Mouse (Mus musculus): ENCODE results near the gene Fbxo4.
A peak's percentile ranks its signal among the peaks of the same experiment; 100 is the strongest.

Gene Fbxo4

DNA sequence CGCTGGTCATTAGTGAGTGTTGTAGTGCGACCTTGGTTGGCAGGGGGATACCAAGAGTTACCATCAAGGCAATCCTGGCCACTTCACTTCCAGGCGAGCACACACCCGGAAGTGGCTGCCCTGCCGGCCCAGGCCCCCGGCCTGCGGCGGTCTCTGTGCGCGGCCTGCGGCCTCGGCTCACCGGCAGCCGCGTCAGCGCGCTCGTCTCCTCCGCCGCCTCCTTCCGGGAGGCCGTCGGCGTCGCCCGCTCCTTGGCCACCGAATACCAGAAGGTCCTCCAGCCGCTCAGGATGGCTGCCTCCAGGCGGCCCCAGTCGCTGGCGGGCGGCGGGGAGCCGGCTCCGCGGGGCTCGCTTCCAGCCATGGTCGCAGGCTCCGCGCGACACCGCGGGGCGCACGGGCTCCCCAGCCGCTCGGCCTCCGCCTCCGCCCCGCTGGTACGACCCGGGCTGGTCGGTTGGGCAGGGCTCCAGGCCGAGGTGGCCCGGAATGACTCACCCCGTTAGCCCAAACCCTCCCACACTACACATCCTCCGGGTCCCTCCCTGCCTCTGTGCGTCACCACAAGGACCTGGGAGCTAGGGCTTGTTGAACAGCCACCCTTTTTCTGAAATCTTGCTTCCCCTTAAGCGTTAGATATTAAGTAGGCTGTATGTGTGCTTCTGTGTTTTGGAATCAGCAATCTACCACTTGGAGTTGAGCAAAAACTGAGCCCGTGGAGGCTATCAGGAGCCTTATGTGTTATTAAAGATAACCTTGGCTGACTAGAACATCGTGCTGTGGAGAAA lies at the start of gene Fbxo4:
Gene Fbxo4, minus strand, starts transcription at position 513 of the 788 bp plus-strand sequence.
- peak; percentile 73 for DNase-seq

DNA sequence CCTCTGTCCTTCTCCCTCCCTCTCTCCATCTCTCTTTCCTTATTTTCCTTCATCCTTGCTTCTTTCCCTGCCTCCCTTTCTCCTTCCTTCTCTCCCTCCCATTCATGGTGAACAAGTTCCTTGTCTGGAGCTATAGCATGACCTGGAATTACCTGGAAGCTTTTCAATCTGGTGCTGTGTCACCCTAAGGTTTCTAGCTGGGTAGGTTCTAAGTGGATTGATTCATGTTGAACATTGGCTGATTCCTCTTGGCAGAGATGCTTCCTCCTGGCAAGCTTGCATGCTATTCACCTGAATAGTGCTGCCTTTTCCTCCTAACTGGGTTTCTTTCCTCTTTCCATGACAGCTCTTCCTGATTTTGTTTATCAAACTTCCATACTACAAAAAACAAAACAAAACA lies 49.6 kb upstream of the Fbxo4 start:
- no peak for DNase-seq

DNA sequence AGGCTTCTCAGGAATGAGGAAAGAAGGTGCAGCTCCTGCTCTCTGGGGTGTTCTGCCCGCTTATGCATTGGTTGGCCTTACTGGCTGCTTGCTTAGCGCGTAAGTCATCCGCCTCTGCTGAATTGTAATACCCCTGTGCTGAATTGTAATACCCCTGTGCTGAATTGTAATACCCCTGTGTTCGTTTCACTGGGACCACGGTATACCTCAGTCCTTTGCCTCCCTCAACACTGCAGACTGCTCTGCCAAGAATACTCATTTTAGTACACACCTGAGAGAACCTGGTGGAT lies 49.0 kb upstream of the Fbxo4 start:
- no peak for DNase-seq

DNA sequence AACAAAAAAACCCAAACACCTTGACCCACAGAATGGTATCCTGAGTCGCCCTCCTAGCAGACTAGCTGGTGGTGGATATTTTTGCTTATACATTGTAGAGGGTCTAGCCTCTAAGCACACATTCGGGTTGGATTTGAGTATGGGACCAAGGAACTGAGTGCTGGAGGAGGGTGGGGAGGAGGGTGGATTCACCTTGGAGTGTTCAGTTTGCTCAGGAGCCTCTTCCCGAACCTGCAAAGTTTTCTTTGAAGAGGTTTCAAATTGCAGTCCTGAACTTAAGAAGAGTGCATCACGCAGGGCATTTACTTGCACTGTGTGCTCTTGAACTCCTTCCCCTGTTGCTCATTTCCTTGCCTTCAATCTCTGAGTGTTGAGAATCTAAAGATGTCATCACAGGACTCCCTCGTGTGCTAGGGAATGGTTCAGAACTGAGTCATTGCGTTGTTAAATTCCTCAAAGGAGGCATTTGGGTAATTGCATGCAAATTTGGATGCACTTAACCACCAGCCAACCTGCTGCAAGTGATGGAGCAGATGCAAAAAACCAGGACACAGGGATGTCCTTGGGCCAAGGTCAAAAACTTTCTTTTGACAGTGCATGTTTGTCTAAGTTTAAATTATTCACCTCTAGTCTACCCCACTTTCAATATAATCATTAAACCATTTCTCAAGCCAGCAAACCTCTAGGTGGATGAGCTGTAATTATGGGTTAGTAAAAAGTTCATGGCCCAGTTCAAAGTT lies 48.5 kb upstream of the Fbxo4 start:
- DNase-seq, result no peak

DNA sequence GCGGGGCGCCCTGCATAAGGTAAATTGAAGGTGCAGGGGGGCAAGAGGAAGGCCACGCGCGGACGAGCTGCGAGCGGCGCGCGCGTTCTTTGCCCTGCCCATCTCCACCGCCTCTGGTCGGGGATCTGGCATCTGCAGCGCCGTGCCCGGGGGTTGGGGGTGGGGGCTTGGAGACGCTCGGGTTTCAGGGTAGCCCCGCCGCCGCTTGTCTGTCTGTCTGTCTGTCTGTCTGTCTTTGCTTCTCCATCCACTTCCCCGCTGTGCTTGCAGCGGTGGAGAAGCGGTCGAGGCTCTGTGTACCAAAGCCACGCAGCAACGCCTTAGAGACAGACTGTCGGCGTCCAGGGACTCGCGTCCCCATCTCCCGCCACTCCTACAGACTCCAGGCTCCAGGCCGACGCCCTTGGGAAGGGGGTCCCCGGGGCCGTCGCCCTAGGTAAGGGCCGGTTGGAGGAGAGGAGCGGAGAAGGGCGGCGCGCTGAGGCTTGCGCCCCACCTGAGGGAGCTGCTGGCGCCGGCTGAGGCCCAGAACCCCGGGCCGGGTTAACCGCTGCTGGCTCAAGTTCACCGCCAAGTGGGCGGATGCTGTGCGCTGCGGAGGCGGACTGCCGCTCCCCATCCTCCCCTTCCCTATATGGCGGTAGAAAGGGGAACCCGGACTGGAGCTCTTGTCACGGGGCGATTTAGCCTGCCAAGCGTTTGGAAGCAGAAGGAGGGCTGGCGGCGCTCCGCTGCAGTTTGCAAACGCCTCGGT lies 47.6 kb upstream of the Fbxo4 start:
- peak; percentile 73 for DNase-seq

DNA sequence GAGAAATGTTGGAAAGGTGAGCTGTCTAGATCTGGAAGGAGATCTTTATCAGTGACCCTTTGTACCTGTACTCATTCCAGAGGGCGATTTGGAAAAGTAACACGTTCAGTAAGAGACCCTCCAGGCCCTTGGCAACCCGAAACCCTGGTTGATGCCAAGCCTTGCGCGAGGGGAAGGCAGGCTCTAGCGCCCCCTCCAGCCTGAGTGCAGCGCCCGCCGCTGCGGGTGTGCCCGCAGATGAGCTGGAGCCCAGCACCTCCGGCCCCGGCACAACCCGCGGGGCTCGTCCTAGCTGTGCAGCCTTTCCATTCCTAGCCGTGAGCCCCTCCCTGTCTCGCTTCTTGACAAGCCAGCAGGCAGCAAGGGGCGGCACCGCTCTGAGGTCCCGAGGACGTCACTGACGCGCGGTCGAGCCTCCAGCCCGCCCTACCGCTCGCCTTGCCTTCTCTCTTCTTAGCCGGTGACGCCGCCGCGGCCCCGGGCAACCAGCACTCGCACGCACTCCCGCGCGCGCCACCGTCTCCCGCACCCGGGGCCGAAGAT lies 46.9 kb upstream of the Fbxo4 start, which contains the start of gene Oxct1:
Gene Oxct1, plus strand, starts transcription at position 153 of the 543 bp plus-strand sequence.
- peak; percentile 87 for DNase-seq

DNA sequence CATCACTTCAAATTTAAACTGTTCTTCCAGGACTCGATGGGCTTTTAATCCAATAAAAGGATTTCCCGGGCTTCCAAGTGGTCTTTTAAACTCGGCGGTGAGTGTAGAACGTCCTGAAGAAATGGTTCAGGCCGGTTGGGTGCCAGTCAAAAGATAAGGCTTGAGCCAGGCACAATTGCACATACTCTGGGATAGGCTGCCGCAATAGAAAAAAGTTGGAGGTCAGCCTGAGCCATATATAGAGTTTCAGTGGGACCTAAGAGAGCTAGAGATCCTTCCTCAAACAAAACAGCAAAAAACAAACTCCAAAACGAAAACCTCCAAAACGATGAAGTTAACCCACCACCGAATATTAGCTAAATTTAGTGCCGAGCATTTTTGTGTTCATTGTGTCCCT lies 46.1 kb upstream of the Fbxo4 start:
- DNase-seq, result no peak

DNA sequence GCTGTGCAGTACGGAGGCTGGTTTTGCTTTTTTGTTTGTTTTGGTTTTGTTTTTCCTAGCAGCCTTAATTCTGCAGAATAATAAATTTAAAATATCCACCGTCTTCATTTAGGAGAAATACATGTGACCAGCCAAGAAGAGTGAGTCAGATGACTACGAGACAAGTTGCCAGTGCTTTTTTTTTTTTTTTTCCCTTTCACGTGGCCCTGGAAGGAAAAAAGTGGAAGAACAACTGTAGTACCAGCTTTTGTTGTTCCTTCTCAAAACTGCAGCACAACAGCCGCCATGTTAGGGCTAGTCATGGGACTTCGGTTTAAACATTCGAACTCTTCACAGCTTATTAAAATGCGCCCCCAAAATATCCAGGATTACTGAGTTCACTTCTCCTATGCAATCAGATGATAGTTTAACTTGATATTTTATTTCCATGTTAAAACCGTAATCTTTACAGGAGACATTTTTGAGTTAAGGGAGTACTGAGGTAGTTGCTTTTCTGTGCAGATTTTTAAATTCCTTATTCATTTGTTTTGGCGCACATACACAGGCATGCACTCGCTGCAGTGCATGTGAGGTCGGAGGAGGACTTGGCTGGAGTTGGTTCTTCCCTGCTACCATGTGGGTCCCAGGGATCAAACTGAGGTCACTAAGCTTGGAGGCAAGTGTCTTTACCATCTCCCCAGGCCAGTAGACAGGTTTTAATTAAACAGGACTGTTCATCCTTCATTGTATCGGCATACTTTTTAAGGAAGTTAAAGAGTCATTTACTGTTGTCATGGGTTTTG lies 45.5 kb upstream of the Fbxo4 start:
- no peak for DNase-seq

DNA sequence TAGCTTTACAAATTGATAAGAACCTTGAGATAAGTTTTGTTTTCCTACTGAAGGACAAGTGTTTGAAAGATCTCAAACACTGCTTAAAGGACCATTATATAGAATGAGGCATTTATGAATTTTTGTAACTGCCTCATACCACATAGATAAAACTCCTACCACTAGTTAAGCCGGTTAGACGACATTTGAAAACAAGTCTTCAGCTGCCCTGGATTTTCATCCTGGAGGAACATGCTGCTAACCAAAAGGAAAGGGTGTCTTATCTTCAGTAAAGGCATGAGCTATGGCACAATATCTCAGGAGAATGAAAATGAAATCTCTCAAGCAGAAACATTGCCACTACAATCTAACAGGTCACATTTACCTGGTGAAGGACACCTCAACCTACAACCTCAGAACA lies 44.4 kb upstream of the Fbxo4 start:
- DNase-seq, result no peak

DNA sequence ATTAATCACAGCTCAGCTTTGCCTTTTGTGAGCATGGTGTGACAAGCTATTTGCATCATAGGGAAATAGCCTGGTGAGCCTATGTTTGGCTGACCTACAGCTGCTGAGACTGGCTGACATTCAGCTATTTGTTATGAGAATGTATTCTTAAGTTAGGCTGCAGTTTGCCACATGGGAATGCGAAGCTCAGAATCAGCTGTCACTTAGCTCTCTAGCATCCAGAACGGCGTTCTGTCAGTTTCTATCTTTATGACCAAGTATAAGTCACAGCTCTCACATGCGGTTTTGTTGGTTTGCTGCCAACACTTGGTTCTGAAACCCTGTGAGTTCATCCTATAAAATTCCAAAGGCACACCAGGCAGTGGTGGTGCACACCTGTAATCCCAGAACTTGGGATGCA lies 41.3 kb upstream of the Fbxo4 start:
- DNase-seq, result no peak

DNA sequence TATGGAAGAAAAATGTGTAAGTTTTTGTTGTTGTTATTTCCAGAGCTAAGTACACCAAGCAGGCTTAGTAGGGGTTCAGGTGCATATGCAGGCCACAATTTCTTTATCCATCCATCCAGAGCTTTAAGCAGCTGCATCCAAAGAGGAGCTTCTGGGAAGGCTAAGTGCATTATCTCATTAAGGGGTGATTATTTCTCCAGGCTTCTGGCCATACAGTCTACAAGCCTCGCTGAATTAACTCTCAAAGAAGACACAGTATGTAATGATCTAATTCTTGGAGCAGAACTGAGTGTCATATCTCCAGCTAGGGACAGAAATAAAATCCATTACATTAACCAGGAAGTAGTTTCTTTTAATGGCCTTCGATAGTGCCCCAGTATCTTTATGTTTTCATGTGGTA lies 34.5 kb upstream of the Fbxo4 start:
- no peak for DNase-seq

DNA sequence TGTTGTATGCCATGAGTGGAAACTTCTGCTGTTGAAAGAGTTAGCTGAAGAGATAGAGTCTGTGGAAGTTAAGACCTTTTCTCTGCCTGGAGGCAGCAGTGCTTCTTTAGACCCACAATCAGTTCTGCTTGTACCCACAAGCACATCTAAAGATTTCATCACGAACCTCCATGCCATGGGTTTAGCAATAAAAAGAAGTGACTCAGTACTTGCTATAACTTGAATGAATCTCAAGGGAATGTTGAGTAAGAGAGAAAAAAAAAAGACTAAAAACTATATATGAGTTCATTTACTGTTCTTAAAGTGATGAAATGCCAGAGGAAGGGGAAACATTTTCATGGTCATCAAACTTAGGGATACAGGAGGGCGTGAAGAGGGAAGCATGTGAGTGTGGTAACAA lies 21.2 kb upstream of the Fbxo4 start:
- no peak for DNase-seq

DNA sequence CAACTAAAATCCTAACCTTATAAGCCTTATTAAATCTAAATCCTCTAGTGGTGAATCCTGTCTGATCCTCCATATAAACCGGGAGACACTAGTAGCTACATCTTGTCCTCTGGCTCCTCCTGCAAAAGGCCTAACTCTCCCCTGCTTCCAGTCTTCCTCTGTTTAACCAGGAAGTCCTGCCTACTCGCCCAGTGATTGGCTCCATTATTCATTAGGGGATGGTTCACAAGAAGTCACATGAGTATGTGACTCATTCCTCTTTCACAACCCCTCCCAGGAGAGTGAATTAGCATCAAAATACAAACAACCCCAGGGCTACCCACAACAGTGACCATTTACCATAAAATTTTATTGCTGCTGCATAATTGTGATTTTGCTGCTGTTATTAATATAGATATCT lies 19.8 kb upstream of the Fbxo4 start:
- DNase-seq, result no peak

DNA sequence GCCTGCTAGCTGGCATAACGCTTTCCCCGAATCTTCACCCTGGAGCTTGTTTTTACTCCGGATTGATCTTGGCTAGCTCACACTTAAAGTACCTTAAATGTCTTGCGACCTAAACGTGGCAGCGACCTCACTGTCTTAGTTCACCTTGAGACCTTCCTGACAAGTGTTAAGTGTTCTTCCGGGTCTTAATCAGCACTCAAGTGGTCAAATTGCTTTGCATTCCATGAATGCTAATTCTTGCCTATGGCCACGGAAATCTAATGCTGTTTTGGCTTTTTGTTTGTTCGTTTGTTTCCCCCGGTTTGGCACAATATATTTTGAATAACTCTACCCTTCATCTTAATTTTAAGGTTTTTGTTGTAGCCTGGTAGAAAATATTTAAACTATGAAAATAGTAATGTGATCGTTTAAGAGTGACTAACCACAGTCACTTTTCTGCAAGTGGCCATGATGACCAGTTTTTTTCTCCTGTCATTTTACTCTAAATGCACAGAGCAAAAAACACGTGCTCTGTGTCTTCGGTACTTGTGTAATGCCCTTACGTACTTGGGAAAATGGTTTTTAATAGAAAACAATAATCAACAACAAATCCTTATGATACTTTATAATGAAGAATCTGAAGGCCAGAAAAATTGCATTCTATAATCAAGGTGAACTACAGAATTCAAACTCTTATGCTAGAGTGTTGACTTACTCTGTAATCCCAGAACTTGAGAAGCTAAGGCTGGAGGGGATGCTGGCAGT lies 17.1 kb upstream of the Fbxo4 start:
- no peak for DNase-seq

DNA sequence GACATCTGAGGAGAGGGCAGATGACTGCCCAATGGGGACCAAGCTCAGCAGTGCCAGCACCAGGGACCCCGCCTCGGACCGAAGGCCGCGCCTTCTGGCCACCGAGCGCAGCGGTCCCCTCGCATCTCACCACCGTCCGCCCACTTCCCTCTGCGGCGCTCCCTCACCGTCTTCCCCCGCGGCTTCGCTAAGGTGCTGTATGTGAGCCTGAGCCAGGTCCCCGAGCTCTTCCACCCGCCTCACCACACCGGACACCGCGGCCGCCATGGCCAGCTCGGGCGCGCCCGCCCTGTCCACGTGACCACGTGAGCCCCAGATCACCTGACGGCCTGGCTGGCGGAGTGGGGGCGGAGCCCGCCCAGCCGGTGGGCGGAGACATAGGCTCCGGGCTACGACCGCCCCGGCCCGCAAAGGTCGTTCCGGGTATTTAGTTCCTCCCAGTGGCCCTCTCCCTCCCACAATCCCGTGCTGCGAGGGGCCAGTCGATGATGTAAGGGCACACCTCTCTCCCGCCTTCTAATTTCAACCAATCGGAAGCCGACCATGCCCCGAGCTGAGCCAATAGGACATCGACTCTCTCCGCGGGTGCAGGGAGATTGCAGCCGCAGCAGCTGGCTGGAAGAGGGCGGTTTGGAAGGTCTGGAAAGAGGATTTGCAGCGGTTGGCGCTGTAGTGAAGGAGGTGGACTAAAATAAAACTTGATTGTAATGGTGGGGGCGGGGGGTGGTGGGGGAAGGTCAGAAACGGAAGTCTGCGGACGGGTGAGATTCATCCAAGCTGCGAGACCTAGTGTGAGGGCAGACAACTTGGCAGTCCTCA lies 16.3 kb upstream of the Fbxo4 start, which contains the start of gene AW549877:
Gene AW549877, minus strand, starts transcription at position 297 of the 819 bp plus-strand sequence.
- peak; percentile 97 for DNase-seq

DNA sequence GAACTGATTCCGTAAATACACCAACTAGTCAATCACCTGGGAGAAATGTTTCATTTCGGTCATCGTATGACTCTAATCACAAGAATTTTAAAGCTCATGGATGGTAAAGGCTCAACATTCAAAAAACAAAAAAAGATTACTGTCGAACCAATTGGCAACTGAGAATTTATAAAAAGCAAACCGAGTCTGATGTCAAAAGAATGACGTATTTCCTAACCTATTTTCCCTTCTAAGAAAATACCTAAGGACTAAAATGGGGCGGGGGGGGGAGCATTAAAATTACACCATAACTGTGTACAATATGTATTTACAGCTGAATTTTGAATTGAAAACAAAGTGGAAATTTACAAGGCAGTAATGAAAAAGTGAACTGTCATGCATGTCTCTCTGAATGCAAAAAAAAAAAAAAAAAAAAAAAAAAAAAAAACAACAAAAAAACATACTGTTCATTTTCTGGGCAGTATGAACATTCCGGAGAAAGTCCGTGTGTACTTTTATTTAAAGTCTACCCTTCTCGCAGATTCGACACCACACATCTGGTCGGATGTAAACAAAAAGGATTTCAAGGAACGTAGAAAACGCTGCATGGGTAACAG lies 15.6 kb upstream of the Fbxo4 start:
- DNase-seq, result no peak

DNA sequence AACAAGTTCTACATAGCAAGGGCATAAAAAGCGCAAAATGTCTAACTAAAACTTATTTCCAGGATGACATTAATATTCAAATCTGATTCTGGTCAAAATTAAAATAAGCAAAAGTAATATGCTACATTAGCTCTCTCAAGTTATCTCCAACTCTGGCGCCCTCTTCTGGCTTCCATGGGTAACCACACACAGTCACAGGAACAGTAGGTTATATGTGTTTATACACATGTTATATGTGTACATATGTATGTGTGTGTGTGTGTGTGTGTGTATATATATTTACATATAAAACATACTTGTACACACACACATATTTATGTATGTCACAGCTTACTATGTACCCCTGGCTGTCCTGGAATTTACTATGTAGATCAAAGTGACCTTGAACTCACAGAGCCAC lies 8.6 kb upstream of the Fbxo4 start:
- peak; percentile 70 for DNase-seq

DNA sequence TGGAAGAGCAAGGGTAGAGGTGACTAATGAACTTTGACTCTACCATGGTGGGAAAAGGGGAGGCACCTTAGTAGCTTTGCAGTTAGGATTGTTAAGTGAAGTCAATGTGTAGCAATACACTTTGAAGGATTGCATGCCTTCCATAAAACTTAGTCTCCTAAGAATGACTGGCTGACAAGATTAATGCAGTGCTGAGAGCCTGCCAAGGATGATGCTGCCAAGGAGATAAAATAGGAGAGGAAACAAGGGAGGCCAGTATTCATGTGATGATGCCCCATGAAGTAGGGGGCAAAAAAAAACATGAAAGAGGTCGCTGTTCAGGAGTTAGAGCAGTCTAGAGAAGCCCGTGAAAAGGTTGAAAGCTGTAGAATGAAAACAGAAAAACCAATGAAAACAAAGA lies 5.5 kb upstream of the Fbxo4 start:
- DNase-seq, result no peak

DNA sequence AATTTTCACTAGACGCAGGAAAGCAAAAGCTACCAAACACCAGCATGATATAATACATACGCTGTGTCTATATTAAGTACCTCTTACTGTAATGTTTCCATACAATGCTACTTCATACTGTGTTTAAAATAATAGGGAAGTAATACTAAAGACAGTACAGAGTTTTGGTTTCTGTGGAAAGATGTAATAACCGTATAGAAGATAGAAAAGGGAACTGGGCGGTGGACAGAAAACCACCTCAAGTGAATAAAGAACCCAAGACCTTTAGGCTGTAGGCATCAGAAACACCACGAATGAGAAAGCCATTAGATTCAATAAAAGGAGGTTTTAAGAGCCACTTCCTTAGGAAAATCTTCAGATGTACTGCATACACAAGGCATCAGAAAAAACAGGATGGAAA lies 3.4 kb upstream of the Fbxo4 start:
- DNase-seq, result no peak

DNA sequence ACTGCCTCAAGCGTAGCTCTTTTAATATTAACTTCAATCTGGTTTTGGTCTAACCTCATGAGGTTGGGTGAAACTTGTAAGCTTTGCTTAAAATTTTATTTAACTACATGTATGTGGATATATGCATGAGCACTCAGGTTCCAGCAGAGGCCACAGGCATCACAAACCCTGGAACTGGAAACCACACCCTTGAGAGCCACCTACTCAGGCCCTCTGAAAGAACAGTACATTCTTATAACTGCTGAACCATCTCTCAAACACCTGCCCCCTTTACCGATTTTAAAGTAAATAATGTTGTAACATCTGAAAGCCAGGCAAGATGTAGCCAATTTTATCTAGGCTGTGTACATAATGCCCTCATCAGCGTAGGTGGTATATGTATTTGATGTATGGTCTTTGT lies 498 bp upstream of the Fbxo4 start:
- DNase-seq, result no peak

DNA sequence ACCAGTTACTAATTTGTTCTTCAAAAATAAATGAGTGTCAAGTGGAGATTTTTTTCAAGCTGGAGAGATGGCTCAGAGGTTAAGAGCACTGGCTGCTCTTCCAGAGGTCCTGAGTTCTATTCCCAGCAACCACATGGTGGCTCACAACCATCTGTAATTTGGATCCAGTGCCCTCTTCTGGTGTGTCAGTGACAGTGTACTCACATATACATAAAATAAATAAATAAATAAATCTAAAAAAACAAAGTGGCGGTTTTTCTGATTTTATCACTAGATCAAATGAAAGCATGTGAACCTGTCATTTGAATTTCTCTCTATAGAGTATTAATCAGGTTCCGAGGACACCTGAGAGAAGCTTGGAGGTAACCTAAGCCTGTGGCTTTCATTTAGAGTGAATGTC lies 1.1 kb downstream of the Fbxo4 start:
- no peak for DNase-seq
